Mouse (Mus musculus) neutrophil, adult 59 days (primary cell): ENCODE results near the gene Lgi1. TPM values are rescaled to one million over a fixed set of nuclear protein-coding genes. Genes with fewer than 3 reads are reported as not detected.

Experiments
- total RNA-seq, 2 experiments: library from RNA; stranded (reverse); gene quantifications; 1 replicate in 1 of 2; 2 replicates in 1 of 2; pipeline ENCODE4 v1.2.4; 2023

Gene Lgi1
- not detected for total RNA-seq

DNA sequence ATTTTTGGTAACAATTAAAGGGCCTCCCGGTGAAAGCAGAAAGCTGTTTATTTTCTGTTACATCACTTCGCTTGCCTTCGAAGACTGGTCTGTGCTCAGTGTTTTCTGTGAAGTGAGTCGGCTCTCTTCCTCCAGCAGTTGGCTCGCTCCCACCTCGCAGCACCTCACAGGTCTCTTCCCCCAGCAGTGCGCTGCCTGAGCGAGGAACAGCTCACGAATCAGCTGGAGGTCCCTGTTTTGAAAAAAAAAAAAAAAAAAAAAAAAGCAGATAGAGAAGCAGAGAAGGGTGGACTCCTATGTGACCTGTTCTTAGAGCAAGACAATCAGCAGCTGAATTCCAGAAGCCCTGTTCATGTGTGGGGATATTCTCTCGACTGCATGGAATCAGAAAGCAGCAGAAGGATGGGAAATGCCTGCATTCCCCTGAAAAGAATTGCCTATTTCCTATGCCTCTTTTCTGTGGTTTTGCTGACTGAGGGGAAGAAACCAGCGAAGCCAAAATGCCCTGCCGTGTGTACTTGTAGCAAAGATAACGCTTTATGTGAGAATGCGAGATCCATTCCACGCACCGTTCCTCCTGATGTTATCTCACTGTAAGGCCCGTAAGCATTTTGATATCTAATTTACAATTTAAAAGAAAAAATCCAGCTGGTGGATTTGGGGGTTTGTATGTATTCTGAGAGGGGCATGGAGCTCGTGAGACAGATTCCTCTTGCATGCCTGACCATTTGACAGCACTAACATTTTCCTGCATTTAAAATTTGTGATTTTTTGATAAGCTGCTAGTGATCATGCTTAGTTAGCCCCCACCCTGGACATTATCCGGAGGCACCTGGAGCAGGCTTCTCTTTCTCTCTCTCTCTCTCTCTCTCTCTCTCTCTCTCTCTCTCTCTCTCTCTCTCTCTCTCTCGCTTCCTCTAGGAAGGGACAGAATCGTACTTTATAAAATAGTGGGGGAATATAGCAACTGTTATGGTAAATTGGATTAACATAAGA lies at the start of gene Lgi1:
Gene Lgi1, plus strand, starts transcription at position 32 of the 996 bp plus-strand sequence.

DNA sequence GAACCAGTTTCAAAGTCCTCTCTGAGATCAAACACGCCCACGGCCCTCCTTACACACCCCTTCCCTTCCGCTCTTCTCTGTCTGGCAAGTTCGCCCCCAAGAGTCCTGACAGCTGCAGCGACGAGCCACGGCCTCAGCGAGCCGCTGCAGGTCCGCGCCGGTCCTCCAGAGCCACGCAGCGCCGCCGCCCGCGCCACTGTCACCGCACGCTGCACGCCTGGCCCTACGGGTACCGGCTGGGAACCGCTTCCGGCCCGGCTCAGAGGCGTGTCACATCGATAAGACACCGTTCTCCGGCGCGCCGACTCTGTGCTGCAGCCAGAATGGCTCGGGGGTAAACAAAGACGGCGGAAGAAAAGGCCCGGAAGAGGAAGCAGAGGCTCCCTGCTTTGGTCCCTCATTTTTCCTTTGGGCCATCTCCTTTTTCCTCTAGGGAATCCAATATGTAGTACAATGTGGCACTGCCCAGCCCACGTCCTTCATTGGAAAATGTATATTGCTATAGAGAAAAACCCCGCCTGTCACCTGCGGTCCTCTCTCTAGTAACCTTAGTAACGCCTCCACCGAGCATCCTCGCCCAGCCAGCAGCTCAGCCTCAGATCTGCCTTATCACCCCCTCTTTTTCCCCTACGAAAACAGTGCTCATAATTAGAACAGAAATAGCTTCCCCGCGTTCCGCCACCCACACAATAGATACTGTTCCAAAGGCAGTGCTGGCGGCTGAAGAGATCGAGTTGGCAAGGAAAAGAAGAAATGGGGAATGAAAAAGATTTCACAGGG lies 40.2 kb upstream of the Lgi1 start, which contains the start of gene Fra10ac1:
Gene Fra10ac1, minus strand, starts transcription at position 252 of the 780 bp plus-strand sequence.

Other genes with a start within 250 kb of the Lgi1 start
- gene Myof, start 221.0 kb upstream of the Lgi1 start, total RNA-seq = 10 to 100 TPM; 14.3 to 26.4 TPM
- 10 to 100 TPM; 15.4 to 18.6 TPM for gene Cep55, start 209.5 kb upstream of the Lgi1 start, total RNA-seq
- gene Ffar4, start 167.5 kb upstream of the Lgi1 start, total RNA-seq = under 1 TPM; 0.51 to 0.62 TPM
- gene Rbp4, start 139.3 kb upstream of the Lgi1 start, total RNA-seq = not detected
- not detected for gene Pde6c, start 131.8 kb upstream of the Lgi1 start, total RNA-seq
- 1 to 10 TPM; 5.9 to 9.2 TPM for gene Fra10ac1, start 40.4 kb upstream of the Lgi1 start, total RNA-seq
- 1 to 10 TPM; 1.1 to 1.5 TPM for gene Slc35g1, start 131.4 kb downstream of the Lgi1 start, total RNA-seq
- gene Plce1, start 216.6 kb downstream of the Lgi1 start, total RNA-seq = not detected